Mouse (Mus musculus): ENCODE data around the gene Rras2.

Rras2 gene

DNA sequence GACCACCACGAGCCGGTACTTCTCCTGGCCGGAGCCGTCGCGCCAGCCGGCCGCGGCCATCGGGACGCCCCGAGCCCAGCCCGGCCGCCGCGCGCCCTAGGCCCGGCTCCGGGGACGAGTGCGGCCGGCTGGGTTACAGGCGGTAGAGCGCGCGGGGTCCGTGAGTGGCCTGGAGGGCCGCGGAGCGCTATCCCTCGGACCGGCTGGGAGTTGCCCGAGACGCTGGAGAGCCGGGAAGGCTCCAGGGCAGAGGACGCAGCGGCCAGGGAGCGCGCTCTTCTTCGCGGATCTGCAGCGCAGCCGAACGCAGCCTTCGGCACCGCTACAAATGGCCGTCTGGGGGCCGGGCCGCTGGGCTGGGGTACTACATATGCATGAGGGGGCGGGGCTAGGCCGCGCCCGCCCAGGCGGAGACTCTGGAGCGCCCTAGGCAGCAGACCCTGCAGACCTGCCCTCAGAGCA is at the start of gene Rras2:
Rras2 (minus strand) TSS at position 338 of the 462 bp plus-strand sequence.
- under 1% methylated on average over 55 of the region's 55 CpGs for WGBS

DNA sequence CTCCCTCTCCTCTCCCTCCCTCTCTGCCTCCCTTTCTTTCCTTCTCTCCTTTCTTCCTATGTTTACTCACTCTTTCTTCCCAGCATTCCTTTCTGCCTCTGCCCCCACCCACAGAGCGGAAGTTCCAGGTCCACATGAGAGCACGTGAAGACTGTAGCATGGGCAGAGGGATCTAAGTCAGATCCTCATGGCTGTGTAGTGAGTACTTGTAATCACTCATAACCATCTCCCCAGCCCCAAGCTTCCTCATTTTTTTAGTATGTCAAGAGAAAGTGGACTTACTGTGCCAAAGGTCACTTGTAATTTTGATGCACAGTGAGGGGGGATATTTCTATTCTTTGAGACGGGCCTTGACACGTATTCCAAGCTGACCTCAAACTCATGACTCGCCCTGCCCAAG is 45.4 kb upstream of the Rras2 start:
- WGBS: 87% methylated on average over 5 of the region's 5 CpGs

DNA sequence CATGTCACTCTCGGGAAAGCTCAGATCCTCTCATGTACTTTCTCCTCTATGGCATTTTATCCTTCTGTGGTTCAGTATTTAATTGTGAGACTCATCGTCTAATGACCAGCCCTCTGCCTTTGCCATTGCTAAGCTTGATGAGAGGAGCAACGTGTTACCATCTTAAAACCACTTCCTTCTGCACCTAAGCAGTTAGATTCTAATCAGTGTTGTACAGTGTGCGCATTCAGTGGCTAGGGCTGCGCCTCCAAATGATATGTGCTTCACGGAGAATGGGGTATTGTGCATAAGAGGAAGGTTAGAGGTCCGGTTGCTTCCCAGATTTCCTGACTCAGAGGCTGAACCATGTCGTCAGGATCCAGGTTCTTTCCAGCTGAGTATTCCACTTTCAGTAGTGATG is 43.5 kb upstream of the Rras2 start:
- WGBS: 89% methylated on average over 8 of the region's 8 CpGs

DNA sequence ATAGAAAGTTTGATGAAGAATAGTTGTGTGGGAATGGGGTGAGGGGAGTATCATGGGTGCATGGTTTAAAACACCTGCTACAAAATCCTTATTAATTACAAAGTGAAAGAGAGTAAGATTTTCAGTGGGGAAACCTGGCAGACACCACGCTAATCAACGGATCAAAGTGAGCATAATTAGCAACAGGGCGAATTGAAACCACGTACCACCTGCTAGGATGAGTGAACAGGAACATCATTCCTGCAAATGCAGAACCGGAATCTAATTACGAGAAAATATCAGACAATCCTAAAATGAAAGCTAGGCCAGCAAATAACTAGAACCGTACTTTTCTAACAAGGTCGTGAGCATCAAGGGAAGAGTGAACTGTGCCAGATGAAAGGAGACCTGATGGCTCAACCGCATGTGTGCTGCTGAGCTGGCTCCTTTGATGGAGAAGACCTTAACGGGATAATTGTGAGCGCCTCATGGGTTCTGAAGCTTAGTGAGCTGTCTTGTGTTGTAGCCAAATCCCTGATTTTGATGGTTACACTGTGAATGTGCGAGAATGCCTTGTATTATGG is 40.2 kb upstream of the Rras2 start:
- 57% methylated on average over 12 of the region's 12 CpGs for WGBS

DNA sequence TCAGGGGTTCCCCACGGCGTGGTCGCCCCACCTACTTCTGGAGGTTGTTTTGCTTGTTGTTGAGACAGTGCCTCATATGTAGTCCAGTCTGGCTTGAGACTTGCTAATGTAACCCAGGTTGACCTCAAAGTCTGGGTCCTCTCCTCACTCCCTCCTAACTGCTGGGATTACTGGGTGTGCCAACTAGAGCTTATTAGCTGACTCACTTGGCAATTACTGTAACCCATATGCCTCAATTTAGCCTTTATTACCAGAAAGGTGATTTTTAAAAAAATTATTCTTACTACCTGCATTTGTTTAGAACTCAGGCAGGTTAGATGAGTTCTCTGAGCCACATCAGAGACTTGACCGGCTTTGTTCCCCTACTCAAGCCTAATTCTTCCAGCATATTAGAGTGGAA is 38.8 kb upstream of the Rras2 start:
- WGBS: 96% methylated on average over 4 of the region's 4 CpGs

DNA sequence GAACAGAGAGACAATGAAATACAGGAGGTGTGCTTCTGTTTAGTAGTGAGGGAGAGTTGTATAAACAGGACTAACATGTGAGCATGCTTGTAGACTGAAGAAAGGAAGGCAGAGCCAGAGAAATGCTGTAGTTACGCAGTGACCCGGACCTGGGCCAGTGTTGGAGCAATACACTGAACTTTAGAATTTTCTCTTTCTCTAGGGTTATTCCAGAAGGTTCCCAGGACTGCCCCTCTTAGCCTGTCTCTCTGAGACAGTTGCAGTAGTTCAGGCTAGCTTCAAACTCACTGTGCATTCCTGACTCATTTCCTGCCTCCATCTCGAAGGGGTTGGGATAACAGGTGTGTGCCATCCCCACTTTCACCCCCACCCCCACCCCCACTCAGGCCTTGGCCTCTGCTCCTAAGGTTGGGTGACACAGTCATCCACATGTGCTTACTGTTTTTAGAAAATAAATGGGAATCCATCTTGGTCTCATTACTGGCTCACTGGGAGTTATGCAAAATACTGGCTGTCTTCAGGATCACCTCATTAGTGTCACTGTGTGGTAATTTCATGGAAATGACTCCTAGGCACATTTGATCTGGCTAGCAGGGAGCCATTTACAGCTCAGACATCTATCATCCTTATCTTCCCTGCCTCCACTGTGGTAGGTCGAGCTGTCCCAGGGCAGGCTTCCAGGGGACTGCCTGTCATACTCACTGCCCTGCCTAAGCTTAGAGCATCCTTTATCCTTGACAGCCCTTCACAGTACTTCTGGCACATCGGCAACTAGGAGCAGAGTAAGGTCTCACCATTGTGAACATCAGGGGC is 37.7 kb upstream of the Rras2 start:
- WGBS: 74% methylated on average over 5 of the region's 5 CpGs

DNA sequence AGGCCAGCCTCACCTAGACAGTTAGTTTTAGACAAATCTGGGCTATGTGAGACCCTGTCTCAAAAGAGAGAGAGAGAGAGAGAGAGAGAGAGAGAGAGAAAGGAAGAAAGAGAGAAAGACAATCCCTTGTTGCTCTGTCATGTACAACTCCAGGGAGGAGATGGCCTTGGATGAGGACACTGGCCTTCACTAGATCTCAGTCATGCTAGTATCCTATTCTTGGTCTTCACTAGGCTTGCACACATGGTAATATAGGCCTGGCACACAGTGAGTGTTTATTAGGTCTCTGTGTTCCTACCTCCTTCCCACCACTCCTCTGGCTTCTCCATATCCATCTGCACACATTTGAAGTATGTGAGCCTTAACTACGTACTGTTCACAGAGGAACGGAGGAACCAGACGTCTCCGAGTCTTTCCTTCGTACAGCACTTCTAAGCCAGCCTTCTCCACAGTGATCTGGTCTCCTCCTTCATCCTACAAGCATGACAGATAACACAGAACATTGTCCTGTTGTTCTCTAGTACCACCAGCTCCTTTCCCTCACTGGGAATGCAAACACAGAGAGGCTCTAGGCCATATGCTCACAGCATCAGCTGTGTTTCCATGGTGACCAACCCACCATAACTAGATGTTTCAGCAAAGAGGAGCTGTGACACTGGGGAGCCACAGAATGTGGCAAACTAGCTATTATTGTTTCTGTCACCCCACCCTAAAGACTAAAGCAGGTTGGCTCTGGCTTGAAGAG is 33.6 kb upstream of the Rras2 start:
- 40% methylated on average over 5 of the region's 5 CpGs for WGBS

DNA sequence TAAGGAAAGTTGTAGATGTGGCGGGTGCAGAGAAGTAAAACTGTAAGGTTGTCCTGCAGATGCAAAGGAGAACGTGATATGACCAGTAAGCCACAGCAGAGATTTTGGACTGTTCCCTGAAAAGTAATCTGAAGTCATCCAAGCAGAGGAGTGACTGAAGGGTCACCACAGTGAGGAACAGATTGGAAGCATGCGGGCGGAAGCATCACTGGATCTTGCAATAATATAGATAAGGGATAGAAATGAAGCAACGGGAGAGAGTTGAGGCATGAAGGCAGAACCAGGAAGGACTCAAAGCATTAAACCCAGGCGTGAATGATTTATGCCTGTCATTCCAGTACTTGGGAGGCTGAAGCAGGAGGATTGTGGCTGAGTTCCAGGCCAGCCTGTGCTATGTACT is 32.0 kb upstream of the Rras2 start:
- 93% methylated on average over 6 of the region's 6 CpGs for WGBS

DNA sequence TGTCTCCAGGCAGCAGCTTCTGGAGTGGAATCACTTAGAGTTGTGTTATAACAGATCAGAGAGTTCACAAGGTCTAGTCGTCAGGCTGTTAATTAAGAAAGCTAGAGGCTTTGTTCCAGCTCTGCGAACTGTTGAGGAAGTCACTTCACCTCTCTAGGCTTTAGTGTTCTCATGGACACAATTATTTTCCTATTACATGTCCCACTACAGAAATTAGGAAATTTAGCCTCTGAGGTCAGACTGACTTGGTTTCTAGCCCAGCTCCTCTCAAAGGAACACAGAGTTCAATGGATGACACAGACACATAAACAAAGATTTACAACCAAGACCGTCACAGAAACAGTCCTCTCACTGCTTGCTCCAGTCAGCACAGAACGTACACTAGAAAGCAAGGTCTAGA is 31.6 kb upstream of the Rras2 start:
- WGBS: 78% methylated on average over 4 of the region's 4 CpGs

DNA sequence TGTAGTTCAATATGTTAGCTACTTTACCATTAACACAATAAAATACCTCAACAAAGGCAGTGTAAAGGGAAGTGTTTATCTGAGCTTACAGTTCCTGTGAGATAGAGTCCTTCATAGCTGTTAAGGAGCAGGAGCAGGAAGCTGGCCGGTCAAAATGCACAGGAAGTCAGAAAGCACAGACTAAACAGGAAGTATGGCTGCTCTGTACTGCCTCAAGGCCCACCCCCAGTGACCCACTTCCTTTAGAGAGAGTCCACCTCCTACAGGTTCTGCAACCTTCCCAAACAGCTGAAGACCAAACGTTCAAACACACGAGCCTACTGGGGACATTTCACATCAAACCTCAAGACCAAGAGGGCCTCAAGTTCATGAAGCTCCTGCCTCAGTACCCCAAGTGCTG is 28.3 kb upstream of the Rras2 start:
- 77% methylated on average over 3 of the region's 3 CpGs for WGBS

DNA sequence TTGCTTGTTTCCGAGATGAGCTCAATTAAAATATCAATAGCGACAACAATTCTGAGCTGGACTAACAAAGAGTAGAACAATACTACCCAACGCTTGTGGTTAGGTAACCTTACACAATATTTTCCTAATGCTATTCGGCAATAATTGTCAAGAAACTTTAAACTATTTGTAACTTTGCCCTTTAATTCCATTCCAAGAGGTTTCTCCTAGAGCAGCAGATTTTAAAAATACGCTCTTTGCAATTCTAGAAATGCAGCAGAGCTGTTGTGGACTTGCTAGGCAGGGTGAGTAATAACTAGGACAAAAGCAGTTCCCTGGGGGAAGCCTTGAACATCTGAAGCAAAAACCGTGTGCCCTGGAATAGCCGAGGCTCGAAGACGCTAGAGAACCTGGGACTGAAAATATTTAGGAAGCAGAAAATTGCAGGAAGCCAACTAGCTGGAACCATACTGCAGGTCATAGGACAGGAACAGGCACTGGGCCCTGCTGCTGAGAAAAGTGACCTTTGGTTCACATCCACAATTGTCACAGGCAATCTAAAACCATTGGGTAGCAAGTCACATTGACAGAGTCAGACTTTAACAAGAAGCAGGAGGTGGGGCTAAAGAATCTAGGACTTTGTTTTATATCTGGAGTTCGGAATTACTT is 24.7 kb upstream of the Rras2 start:
- 66% methylated on average over 10 of the region's 10 CpGs for WGBS

DNA sequence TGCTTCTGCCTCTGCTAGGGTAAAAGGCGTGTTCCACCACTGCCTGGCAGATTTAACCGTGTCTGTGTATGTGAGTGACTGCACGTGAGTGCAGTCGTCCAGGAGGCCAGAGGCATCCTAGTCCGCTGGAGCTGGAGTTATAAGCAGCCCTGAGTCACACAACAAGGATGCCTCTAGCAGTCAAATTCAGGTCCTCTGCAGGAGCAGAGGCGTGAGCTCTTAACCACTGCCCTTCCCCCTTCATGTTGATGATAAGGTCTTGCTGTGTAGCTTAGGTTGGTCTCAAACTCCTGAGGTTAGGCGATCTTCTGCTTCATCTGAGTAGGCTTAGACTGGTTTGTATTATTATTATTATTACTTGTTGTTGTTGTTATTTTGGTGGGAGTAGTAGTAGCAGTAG is 22.4 kb upstream of the Rras2 start:
- 79% methylated on average over 7 of the region's 7 CpGs for WGBS

DNA sequence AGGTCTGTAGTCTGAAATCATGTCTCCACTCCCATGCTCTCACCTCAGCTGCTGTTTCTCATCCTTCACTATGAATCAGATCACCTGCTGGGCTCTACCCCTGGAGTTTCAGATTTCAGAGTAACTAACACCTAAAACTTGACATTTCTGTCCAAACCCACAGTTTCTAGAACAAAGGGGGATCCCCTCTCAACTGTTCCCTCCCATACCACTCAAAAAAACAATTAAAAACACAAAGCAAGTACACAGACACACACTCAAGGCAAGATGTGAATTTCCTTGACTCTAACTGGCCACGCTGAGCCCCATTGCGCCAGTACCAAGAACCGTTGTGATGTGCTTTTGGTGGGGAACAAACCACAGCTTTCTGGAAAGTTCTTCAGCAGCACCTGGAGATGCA is 21.8 kb upstream of the Rras2 start:
- WGBS: 95% methylated on average over 3 of the region's 3 CpGs

DNA sequence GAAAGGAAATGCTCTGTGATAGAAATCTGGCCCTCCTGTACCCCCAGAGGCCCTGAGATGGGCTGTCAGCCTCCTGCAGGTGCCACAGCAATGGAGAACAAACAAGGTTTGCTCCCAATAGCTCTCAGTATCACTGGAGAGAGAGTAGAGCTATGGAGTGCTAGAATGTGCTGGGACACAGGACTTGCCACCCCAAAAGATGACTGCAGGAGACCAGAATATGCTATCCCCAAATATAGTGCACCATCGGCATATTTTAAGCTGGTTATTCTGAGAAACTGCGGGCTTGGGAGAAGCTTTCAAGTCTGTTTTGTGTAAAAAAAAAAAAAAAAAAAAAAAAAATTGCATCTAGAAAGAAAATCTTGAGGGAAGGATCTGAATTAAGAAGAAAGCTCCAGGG is 20.7 kb upstream of the Rras2 start:
- 37% methylated on average over 2 of the region's 2 CpGs for WGBS

DNA sequence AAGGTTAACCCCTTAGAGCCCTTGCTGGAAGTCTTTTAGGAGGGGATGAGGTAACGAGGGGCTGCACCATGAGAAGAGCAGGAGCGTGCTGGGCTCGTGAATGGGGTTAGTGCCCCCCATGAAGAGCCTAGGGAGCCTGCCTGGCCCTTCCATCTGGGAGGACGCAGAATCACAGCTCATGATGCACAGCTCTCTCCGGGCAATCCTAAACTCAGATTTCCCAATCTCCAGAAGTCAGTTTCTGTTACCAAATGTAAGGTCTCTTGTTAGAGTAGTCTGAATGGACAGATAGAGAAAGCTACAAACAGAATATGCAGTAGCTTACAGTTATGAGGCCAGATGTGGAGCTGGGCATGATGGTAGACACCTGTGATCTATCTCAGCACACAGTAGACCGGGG is 17.6 kb upstream of the Rras2 start:
- WGBS: 55% methylated on average over 6 of the region's 6 CpGs

DNA sequence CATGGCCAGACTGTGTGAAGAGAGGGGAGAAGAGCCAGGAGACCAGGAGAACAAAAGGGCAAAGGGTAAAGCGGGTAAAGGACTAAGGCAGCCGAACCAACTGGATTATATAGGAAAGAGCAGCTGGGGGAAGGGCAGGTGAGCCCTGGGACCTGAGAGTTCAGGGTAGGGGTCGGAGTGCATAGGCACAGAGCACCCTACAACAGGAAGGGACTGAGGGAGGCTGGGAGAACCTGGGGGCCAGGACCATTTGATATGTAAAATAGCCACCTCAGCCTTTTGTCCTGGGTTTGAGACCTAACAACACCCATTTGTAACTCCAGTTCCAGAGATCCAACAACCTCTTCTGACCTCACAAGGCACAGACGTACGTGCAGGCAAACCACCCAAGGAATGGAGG is 16.4 kb upstream of the Rras2 start:
- 75% methylated on average over 5 of the region's 5 CpGs for WGBS

DNA sequence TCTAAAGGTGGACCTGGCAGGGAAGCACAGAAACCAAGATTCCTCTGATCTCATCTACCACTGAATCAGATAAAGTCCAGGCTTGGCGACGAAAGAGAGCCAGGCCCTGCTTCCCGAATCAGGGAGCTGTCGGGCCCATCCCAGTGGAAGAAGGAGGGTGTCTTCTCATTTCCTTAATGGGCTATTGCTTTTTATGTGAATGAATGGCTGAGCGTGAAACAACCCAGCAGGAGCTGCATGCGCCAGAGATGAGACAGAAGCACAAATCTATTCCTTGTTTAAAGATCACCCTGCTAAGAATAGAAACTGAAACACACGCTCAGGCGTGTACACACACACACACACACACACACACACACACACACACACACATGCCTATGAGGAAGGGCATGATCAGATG is 14.7 kb upstream of the Rras2 start:
- WGBS: 18% methylated on average over 8 of the region's 8 CpGs

DNA sequence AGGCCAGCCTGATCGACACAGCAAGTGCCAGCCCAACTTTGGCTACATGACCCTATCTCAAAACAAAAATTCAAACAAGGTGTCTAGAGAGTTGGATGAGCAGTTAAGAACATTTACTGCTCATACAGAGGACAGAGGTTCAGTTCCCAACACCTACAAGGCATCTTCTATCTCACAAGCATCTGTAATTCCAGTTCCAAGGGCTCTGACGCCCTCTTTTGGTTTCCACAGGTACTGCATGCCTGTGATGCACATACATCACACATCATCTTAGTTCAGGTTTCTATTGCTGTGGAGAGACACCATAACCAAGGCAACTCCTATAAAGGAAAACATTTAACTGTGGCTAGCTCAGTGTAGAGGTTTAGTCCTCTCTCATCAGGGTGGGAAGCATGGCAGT is 11.7 kb upstream of the Rras2 start:
- WGBS: 52% methylated on average over 2 of the region's 2 CpGs

DNA sequence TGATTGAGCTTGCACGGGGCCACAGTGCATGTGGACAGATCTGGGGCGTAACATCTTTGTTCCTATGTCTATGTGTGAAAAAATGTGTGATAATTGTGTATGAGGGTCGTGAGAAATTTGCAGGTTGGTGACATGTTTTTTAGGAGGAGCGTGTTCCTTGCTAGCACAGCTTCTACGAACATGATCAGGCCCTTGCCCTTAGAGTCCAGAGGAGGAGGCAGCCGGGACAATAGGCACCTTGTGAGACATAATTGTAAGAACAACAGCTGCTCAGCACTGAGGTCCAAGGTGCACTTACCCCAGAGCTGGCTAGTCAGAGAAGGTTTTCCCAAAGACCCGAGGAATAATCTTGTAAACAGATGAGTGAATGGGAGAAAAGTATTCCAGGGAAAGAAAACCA is 599 bp upstream of the Rras2 start:
- WGBS: 42% methylated on average over 7 of the region's 7 CpGs

DNA sequence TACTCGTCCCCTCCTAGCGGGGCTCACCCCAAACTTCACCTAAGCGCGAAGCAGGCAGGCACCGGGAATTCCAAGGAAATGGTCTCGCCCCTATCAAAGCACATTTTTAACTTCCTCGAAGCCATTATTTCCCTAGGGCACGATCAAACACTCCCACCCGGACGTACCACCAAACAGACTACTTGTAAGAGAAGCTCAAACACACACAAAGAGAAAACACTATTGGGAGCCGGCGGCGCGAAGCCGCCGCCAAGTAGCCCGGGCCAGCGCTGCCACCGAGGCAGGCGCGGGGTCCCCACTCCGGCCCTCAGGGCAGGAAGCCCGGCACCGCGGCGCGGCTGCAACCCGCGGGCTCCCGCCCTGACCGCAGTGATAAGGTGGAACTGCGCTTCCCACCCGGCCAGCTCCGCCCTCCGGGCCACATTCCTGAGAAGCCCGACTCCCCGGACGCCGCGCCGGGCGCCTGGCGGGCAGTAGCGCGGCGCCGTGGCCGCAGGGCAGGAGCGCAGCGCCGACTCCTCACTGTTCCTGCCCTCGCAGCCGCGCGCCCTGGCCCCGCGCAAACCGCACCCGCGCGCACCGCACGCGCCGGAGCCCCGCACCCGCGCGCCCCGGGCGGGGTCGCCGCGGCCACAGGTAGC is 750 bp downstream of the Rras2 start:
- 1% methylated on average over 72 of the region's 74 CpGs for WGBS

DNA sequence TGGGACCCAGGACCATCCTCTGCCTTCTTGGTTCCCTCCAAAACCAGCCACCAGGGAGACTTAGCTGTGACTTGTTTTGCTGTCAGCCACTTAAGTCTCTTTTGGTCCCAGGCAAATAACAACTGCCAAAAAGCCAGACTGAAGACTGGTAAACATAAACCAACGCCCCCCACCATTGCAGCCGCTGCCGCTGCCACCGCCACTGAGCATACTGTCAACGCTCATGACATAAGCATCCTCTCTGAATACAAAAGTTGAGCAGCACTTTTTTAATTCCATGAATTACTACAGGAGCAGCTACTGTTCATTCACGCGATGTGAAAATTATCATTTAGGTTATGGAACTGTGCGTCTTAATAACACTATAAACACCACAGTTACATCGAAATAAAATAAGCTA is 1.6 kb downstream of the Rras2 start:
- 28% methylated on average over 9 of the region's 9 CpGs for WGBS

DNA sequence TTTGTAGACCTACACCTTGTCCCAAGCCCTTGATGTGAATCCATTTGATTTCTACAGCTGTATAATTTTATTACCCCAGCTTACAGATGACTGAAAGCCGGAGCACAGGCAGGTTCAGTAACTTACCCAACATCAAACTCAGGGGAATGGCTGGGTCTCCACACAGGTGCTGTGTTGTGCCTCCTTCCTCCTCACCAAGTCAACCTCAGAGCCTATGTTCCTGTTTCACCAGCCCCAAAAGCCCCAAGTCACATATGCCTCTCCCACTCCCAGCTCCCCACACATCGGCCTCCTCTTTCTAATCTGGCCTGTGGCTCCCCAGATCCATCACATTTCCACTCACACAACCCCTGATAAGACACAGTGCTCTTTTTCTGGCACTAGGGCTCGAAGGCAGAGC is 2.6 kb downstream of the Rras2 start:
- WGBS: 72% methylated on average over 3 of the region's 3 CpGs

All from cerebral cortex, adult 2 months (tissue).